In genomic region chr8:108286117-108286516, GRCm38 (mm10) we compare ENCODE assay signal across 19 mouse cellular contexts.
A peak's percentile ranks its signal among the peaks of the same experiment; 100 is the strongest.
DNase-seq lines count a peak whose midpoint lies in the region; ATAC-seq lines count a peak whose summit lies in the region.
"Had no signal": no experiment of that assay in that cellular context is flagged by ENCODE, and none has a peak within 500 bp of the region (broad histone marks: within the 10 kb centered on the region; RNA-seq: fewer than 3 reads in every experiment).

No protein-coding gene starts in this region.

- peaks cover 10% of the 10 kb centered on the region for H3K27me3 ChIP-seq in forebrain, embryonic 16.5 days (replicated peaks; ENCODE audit: control insufficient read depth, insufficient read depth, low read length)
- no peaks in the 10 kb centered on the region for H3K27me3 ChIP-seq in heart, embryonic 12.5 days (replicated peaks)
- H3K27me3 ChIP-seq: liver, embryonic 15.5 days; megakaryocyte, embryonic 14.5 days had no signal

- no peaks in the 10 kb centered on the region for H3K36me3 ChIP-seq in forebrain, embryonic 16.5 days (ENCODE audit: control insufficient read depth, insufficient read depth)
- no peaks in the 10 kb centered on the region for H3K36me3 ChIP-seq in heart, embryonic 12.5 days
- H3K36me3 ChIP-seq: liver, embryonic 15.5 days had no signal

- no peak overlapping the region for H3K4me3 ChIP-seq in forebrain, embryonic 16.5 days (replicated peaks; ENCODE audit: low read length)
- H3K4me3 ChIP-seq in heart, embryonic 12.5 days, result no peak overlapping the region
- H3K4me3 ChIP-seq: erythroblast, embryonic 14.5 days; liver, embryonic 15.5 days; megakaryocyte, embryonic 14.5 days had no signal

- no peaks in the 10 kb centered on the region for H3K9me3 ChIP-seq in forebrain, embryonic 16.5 days (ENCODE audit: control insufficient read depth, low read length)
- H3K9me3 ChIP-seq in heart, embryonic 12.5 days (replicated peaks), result no peaks in the 10 kb centered on the region
- H3K9me3 ChIP-seq: liver, embryonic 15.5 days had no signal

- ATAC-seq in forebrain, embryonic 16.5 days, result peak; percentile 90
- no peak for ATAC-seq in heart, embryonic 12.5 days (ENCODE audit: insufficient number of reproducible peaks, low FRiP score)
- ATAC-seq: inflammation-experienced regulatory T-cells, adult 6 months; lung, postnatal 0 days had no signal

- H3K4me2 ChIP-seq in forebrain, embryonic 16.5 days (ENCODE audit: low read length), result no peak overlapping the region
- no peak overlapping the region for H3K4me2 ChIP-seq in heart, embryonic 12.5 days
- H3K4me2 ChIP-seq: liver, embryonic 15.5 days had no signal

- no peak overlapping the region for H3K9ac ChIP-seq in forebrain, embryonic 16.5 days (replicated peaks; ENCODE audit: low read depth, low read length)
- H3K9ac ChIP-seq in heart, embryonic 12.5 days, result no peak overlapping the region
- H3K9ac ChIP-seq: liver, embryonic 15.5 days had no signal

- 16% methylated on average over 5 of the region's 5 CpGs for WGBS in forebrain, embryonic 16.5 days
- WGBS in heart, embryonic 12.5 days, result 61% methylated on average over 5 of the region's 5 CpGs

- DNase-seq in layer of hippocampus, adult 11-12 months (ENCODE audit: low spot score), result peak; percentile 3
- no peak for DNase-seq in layer of hippocampus, postnatal 25 days (ENCODE audit: extremely low spot score in 1 of 2, low spot score in 1 of 2)
- peak; percentile 29 for DNase-seq in retina, postnatal 1 day
- no peak for DNase-seq in retina, embryonic 14.5 days (ENCODE audit: low spot score)
- DNase-seq in frontal cortex, postnatal 36 days (ENCODE audit: low spot score in 2 of 2), result no peak
- DNase-seq: B cell, adult 2 months; cerebellum, adult 8-10 months; gastrocnemius, postnatal 25 days; kidney, adult 2 months; kidney, postnatal 10 days; right cerebral cortex, adult 18-20 months; thymus, postnatal 36 days had no signal

- H3K27ac ChIP-seq in forebrain, embryonic 16.5 days (ENCODE audit: low read length), result no peak overlapping the region
- no peak overlapping the region for H3K27ac ChIP-seq in heart, embryonic 12.5 days (ENCODE audit: poor library complexity, severe bottlenecking)
- H3K27ac ChIP-seq: liver, embryonic 15.5 days had no signal

- H3K4me1 ChIP-seq in forebrain, embryonic 16.5 days (replicated peaks; ENCODE audit: control insufficient read depth, insufficient read depth, low read length), result peaks cover 6% of the 10 kb centered on the region; the same call in 1 of the 2 replicates
- no peaks in the 10 kb centered on the region for H3K4me1 ChIP-seq in heart, embryonic 12.5 days (replicated peaks)
- H3K4me1 ChIP-seq: liver, embryonic 15.5 days; megakaryocyte, embryonic 14.5 days had no signal

Comparison
In these comparisons a context has a peak if more than half of its experiments do, and no peak if none do; other contexts are left out.
1. DNase-seq: peak in layer of hippocampus, adult 11-12 months (single experiment) and retina, postnatal 1 day (single experiment); none in layer of hippocampus, postnatal 25 days (0 of 2), retina, embryonic 14.5 days (single experiment) and frontal cortex, postnatal 36 days (0 of 2).